Mouse (Mus musculus): ENCODE data around the gene Rab44. TPM values are rescaled to one million over a fixed set of nuclear protein-coding genes. Genes with fewer than 3 reads are reported as not detected.

Gene Rab44
- polyA plus RNA-seq, 1 experiment, result 0.16 TPM

GRCm38 (mm10) chr17:29117006-29117648 lies 3.2 kb downstream of the Rab44 start:
- Histone ChIP-seq H3K36me3 (ENCODE audit: control insufficient read depth) (no peaks in the 10 kb centered on the region), H3K4me3 (replicated peaks) (no peak overlapping the region), H3K27me3 (ENCODE audit: control insufficient read depth) (no peaks in the 10 kb centered on the region), H3K9me3 (ENCODE audit: control insufficient read depth, low read length) (no peaks in the 10 kb centered on the region), H3K4me1 (ENCODE audit: control insufficient read depth) (peaks cover 7% of the 10 kb centered on the region)
- TF ChIP-seq TAL1 (IDR thresholded peaks at IDR 0.05; ENCODE audit: low read length) (no peak), GATA1 (IDR thresholded peaks at IDR 0.05; ENCODE audit: low read length) (no peak)

- TF ChIP-seq GATA1 (IDR thresholded peaks at IDR 0.05; ENCODE audit: low read length) (no peak), TAL1 (IDR thresholded peaks at IDR 0.05; ENCODE audit: low read length) (no peak)
- Histone ChIP-seq H3K36me3 (ENCODE audit: control insufficient read depth) (no peaks in the 10 kb centered on the region), H3K9me3 (ENCODE audit: control insufficient read depth, low read length) (no peaks in the 10 kb centered on the region), H3K4me3 (replicated peaks) (no peak overlapping the region), H3K27me3 (ENCODE audit: control insufficient read depth) (no peaks in the 10 kb centered on the region), H3K4me1 (ENCODE audit: control insufficient read depth) (peaks cover 7% of the 10 kb centered on the region)
Observed at GRCm38 (mm10) chr17:29118057-29118456, 4.1 kb downstream of the Rab44 start.

- Histone ChIP-seq H3K4me1 (ENCODE audit: control insufficient read depth) (no peaks in the 10 kb centered on the region), H3K4me3 (replicated peaks) (no peak overlapping the region), H3K36me3 (ENCODE audit: control insufficient read depth) (no peaks in the 10 kb centered on the region), H3K9me3 (ENCODE audit: control insufficient read depth, low read length) (no peaks in the 10 kb centered on the region), H3K27me3 (ENCODE audit: control insufficient read depth) (no peaks in the 10 kb centered on the region)
- TF ChIP-seq TAL1 (IDR thresholded peaks at IDR 0.05; ENCODE audit: low read length) (no peak), GATA1 (IDR thresholded peaks at IDR 0.05; ENCODE audit: low read length) (no peak)
Observed at GRCm38 (mm10) chr17:29120666-29121065, 6.7 kb downstream of the Rab44 start.

- Histone ChIP-seq H3K4me1 (ENCODE audit: control insufficient read depth) (no peaks in the 10 kb centered on the region), H3K27me3 (ENCODE audit: control insufficient read depth) (no peaks in the 10 kb centered on the region), H3K4me3 (replicated peaks) (no peak overlapping the region), H3K36me3 (ENCODE audit: control insufficient read depth) (no peaks in the 10 kb centered on the region), H3K9me3 (ENCODE audit: control insufficient read depth, low read length) (no peaks in the 10 kb centered on the region)
- TF ChIP-seq TAL1 (IDR thresholded peaks at IDR 0.05; ENCODE audit: low read length), result no peak
- TF ChIP-seq GATA1 (IDR thresholded peaks at IDR 0.05; ENCODE audit: low read length), result no peak
Observed at GRCm38 (mm10) chr17:29122817-29123216, 8.9 kb downstream of the Rab44 start.

GRCm38 (mm10) chr17:29123578-29124174 lies 9.7 kb downstream of the Rab44 start:
- Histone ChIP-seq H3K36me3 (ENCODE audit: control insufficient read depth) (no peaks in the 10 kb centered on the region), H3K27me3 (ENCODE audit: control insufficient read depth) (no peaks in the 10 kb centered on the region), H3K4me3 (replicated peaks) (no peak overlapping the region), H3K4me1 (ENCODE audit: control insufficient read depth) (no peaks in the 10 kb centered on the region), H3K9me3 (ENCODE audit: control insufficient read depth, low read length) (no peaks in the 10 kb centered on the region)
- no peak for TF ChIP-seq GATA1 (IDR thresholded peaks at IDR 0.05; ENCODE audit: low read length)
- TF ChIP-seq TAL1 (IDR thresholded peaks at IDR 0.05; ENCODE audit: low read length), result no peak

- H3K4me3 ChIP-seq (replicated peaks), result no peak overlapping the region
- TF ChIP-seq TAL1 (IDR thresholded peaks at IDR 0.05; ENCODE audit: low read length), result no peak
- TF ChIP-seq GATA1 (IDR thresholded peaks at IDR 0.05; ENCODE audit: low read length), result no peak
- H3K9me3 ChIP-seq (ENCODE audit: control insufficient read depth, low read length), result no peaks in the 10 kb centered on the region
- no peaks in the 10 kb centered on the region for H3K4me1 ChIP-seq (ENCODE audit: control insufficient read depth)
- no peaks in the 10 kb centered on the region for H3K36me3 ChIP-seq (ENCODE audit: control insufficient read depth)
- H3K27me3 ChIP-seq (ENCODE audit: control insufficient read depth), result no peaks in the 10 kb centered on the region
Observed at GRCm38 (mm10) chr17:29126561-29126960, 12.6 kb downstream of the Rab44 start.

- Histone ChIP-seq H3K4me1 (ENCODE audit: control insufficient read depth) (peaks cover 5% of the 10 kb centered on the region), H3K4me3 (replicated peaks) (no peak overlapping the region), H3K27me3 (ENCODE audit: control insufficient read depth) (no peaks in the 10 kb centered on the region), H3K36me3 (ENCODE audit: control insufficient read depth) (no peaks in the 10 kb centered on the region), H3K9me3 (ENCODE audit: control insufficient read depth, low read length) (no peaks in the 10 kb centered on the region)
- TF ChIP-seq TAL1 (IDR thresholded peaks at IDR 0.05; ENCODE audit: low read length) (no peak), GATA1 (IDR thresholded peaks at IDR 0.05; ENCODE audit: low read length) (no peak)
Observed at GRCm38 (mm10) chr17:29129341-29129740, 15.4 kb downstream of the Rab44 start.

- H3K36me3 ChIP-seq (ENCODE audit: control insufficient read depth), result no peaks in the 10 kb centered on the region
- H3K4me3 ChIP-seq (replicated peaks), result no peak overlapping the region
- peaks cover 6% of the 10 kb centered on the region for H3K4me1 ChIP-seq (ENCODE audit: control insufficient read depth)
- TF ChIP-seq GATA1 (IDR thresholded peaks at IDR 0.05; ENCODE audit: low read length), result no peak
- TF ChIP-seq TAL1 (IDR thresholded peaks at IDR 0.05; ENCODE audit: low read length), result no peak
- no peaks in the 10 kb centered on the region for H3K9me3 ChIP-seq (ENCODE audit: control insufficient read depth, low read length)
- no peaks in the 10 kb centered on the region for H3K27me3 ChIP-seq (ENCODE audit: control insufficient read depth)
Observed at GRCm38 (mm10) chr17:29135066-29135465, 21.1 kb downstream of the Rab44 start.

- no peak for TF ChIP-seq GATA1 (IDR thresholded peaks at IDR 0.05; ENCODE audit: low read length)
- no peak for TF ChIP-seq TAL1 (IDR thresholded peaks at IDR 0.05; ENCODE audit: low read length)
- Histone ChIP-seq H3K9me3 (ENCODE audit: control insufficient read depth, low read length) (no peaks in the 10 kb centered on the region), H3K4me3 (replicated peaks) (no peak overlapping the region), H3K36me3 (ENCODE audit: control insufficient read depth) (no peaks in the 10 kb centered on the region), H3K27me3 (ENCODE audit: control insufficient read depth) (no peaks in the 10 kb centered on the region), H3K4me1 (ENCODE audit: control insufficient read depth) (peaks cover 6% of the 10 kb centered on the region)
Observed at GRCm38 (mm10) chr17:29136236-29136635, 22.3 kb downstream of the Rab44 start.
